Mouse (Mus musculus) limb, embryonic 11.5 days (tissue): ENCODE data around the gene Ago3. TPM values are rescaled to one million over a fixed set of nuclear protein-coding genes. Genes with fewer than 3 reads are reported as not detected.
A peak's percentile ranks its signal among the peaks of the same experiment; 100 is the strongest.

Source experiments
- ATAC-seq: fragments of 200-750 bp; cut with Nextera tagmentation; 2 replicates; pipeline ENCODE4 v1.8.0; 2017; ENCODE audit warnings: low read depth; ENCODE audit not compliant: insufficient number of reproducible peaks, low FRiP score, low TSS enrichment
- DNase-seq: peaks from one replicate; pipeline ENCODE4 v3.0.0-alpha.2; 2015; ENCODE audit warnings: low spot score
- H3K27ac ChIP-seq: fragments of 300-500 bp; sonication (generic); replicated peaks from 2 replicates; pipeline ENCODE4 v1.5.1; 2014; ENCODE audit warnings: low read depth, mild to moderate bottlenecking, low read length
- H3K27me3 ChIP-seq: fragments of 300-500 bp; sonication (generic); 2 replicates; pipeline ENCODE4 v1.6.1; 2014; ENCODE audit warnings: mild to moderate bottlenecking, low read length, mixed read lengths; ENCODE audit not compliant: control insufficient read depth, insufficient read depth
- H3K36me3 ChIP-seq: fragments of 300-500 bp; sonication (generic); 2 replicates; pipeline ENCODE4 v1.6.1; 2014; ENCODE audit warnings: mild to moderate bottlenecking, low read length, moderate library complexity, mixed read lengths; ENCODE audit not compliant: control insufficient read depth, insufficient read depth
- H3K4me1 ChIP-seq: fragments of 300-500 bp; sonication (generic); 2 replicates; pipeline ENCODE4 v1.6.1; 2014; ENCODE audit warnings: low read length, mixed read lengths; ENCODE audit not compliant: control insufficient read depth, insufficient read depth
- H3K4me2 ChIP-seq: fragments of 300-500 bp; sonication (generic); 2 replicates; pipeline ENCODE4 v1.6.1; 2014; ENCODE audit warnings: low read depth, mild to moderate bottlenecking, moderate library complexity; ENCODE audit not compliant: severe bottlenecking
- H3K4me3 ChIP-seq: fragments of 300-500 bp; sonication (generic); 2 replicates; pipeline ENCODE4 v1.5.1; 2014; ENCODE audit warnings: low read depth, low read length
- H3K9ac ChIP-seq: fragments of 300-500 bp; sonication (generic); 2 replicates; pipeline ENCODE4 v1.6.1; 2014; ENCODE audit warnings: mild to moderate bottlenecking, low read length
- H3K9me3 ChIP-seq: fragments of 300-500 bp; sonication (generic); 2 replicates; pipeline ENCODE4 v1.6.1; 2016; ENCODE audit warnings: low read length; ENCODE audit not compliant: control insufficient read depth
- WGBS: fragments of 180-500 bp; shearing (Covaris S2); extraction: QIAGEN DNeasy Blood & Tissue Kit; methylation state at CpG from one replicate; pipeline ENCODE4 v1.1.7; 2014; 5-methylcytosine and 5-hydroxymethylcytosine counted together
- polyA plus RNA-seq: library from polyadenylated mRNA; unstranded; fragments of >200 nt; fragmentation: Nextera tagmentation; extraction: Ambion mirVana; gene quantifications from 2 replicates; pipeline ENCODE4 v1.2.1, GENCODE M21; 2014

Ago3 gene
- polyA plus RNA-seq, 1 experiment from 2014 or later = 11.9 TPM

DNA sequence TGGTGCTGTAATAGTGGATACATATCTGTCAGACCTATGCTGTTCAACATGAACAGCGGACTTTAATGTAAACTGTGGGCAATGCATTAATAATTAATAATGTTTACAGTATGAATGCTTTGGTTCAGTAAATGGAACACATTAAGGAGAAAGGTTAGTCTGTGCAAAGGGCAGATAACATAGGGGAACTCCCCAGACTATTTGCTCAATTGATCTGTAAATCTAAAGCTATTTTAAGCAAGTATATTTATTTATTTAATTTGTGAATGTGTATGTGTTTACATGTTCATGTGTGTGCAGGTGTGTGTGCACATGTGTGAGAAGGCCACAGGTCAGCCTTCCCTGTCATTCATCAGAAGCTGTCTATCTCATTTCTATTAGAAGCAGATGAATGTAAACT lies 69.3 kb downstream of the Ago3 start:
- no peaks in the 10 kb centered on the region for H3K36me3 ChIP-seq
- no peaks in the 10 kb centered on the region for H3K27me3 ChIP-seq
- H3K4me1 ChIP-seq = no peaks in the 10 kb centered on the region
- DNase-seq (no peak), ATAC-seq (no peak)
- H3K4me2 ChIP-seq = no peak overlapping the region
- H3K4me3 ChIP-seq = no peak overlapping the region
- H3K27ac ChIP-seq = no peak overlapping the region
- no peaks in the 10 kb centered on the region for H3K9me3 ChIP-seq
- WGBS = 98% methylated on average over 1 of the region's 1 CpGs
- no peak overlapping the region for H3K9ac ChIP-seq

DNA sequence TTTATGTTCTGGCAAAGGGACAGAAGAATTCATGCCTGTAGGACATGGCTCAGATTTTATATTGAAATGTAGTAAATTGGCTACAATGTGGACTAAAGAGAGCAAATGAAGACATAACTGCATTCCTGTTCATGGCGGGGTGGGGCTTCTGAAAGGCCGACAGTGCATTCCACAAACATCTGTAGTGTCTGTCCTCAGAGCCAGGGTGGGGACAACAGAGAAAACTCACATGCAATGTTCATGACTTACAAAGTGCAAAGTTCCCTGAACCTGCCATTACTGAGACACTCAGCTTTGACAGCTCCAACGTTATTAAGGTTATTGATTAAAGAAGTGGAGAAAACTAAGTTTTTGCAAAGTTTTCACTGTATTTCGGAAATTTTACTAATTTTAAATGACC lies 85.9 kb downstream of the Ago3 start:
- no peaks in the 10 kb centered on the region for H3K9me3 ChIP-seq
- no peaks in the 10 kb centered on the region for H3K27me3 ChIP-seq
- WGBS = 78% methylated on average over 4 of the region's 4 CpGs
- H3K4me3 ChIP-seq = no peak overlapping the region
- ATAC-seq (no peak), DNase-seq (no peak)
- no peak overlapping the region for H3K27ac ChIP-seq
- no peak overlapping the region for H3K4me2 ChIP-seq
- no peaks in the 10 kb centered on the region for H3K4me1 ChIP-seq
- no peak overlapping the region for H3K9ac ChIP-seq
- H3K36me3 ChIP-seq = 0 out of 2 replicates have a peak, but pooled peaks cover 3% of the 10 kb centered on the region

DNA sequence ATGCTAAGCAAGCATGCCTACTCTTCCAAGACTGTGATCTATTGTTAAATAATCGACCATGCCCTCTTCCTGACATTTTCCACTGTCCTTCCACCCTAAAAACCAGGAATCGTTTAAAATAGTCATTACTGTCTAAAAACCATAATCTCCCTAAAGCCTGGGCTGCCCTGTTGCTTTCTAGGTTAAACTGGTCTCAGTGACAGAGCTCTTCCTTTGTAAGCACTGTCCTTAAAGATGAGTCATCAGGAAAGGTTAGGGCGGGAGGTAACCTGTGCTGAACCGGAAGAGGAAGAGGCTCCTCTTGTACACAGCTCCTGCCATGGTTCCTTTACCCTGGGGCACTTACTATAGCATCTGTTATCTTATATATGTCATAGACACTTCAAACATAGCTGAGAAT lies 89.9 kb downstream of the Ago3 start:
- H3K9me3 ChIP-seq = no peaks in the 10 kb centered on the region
- H3K27me3 ChIP-seq = no peaks in the 10 kb centered on the region
- H3K27ac ChIP-seq = no peak overlapping the region
- H3K36me3 ChIP-seq = no peaks in the 10 kb centered on the region
- H3K4me3 ChIP-seq = no peak overlapping the region
- no peak overlapping the region for H3K4me2 ChIP-seq
- no peak for DNase-seq
- no peak overlapping the region for H3K9ac ChIP-seq
- 69% methylated on average over 4 of the region's 4 CpGs for WGBS
- no peaks in the 10 kb centered on the region for H3K4me1 ChIP-seq
- ATAC-seq = no peak

DNA sequence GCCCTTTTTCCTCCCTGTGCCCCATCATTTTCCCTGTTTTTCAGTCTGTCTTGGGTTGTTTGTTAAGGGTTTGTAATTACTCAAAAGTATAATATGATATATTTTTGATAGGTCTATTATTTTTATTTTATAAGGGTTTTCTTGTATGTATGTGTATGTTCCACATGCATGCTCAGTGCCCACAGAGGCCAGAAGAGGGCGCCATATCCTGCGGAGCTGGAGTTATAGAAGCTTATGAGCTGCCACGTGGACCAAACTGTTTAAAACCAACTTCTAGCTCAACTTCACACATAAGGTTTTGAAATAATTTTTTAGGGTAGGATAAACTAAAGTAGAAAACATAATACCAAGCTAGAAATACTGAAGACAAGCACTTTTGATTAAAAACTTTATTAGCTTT lies 97.0 kb downstream of the Ago3 start:
- Histone ChIP-seq H3K9me3 (no peaks in the 10 kb centered on the region), H3K4me2 (no peak overlapping the region), H3K4me1 (no peaks in the 10 kb centered on the region), H3K36me3 (no peaks in the 10 kb centered on the region), H3K9ac (no peak overlapping the region), H3K27ac (no peak overlapping the region), H3K4me3 (no peak overlapping the region), H3K27me3 (no peaks in the 10 kb centered on the region)
- ATAC-seq = no peak
- peak; percentile 45 for DNase-seq
- WGBS = 49% methylated on average over 3 of the region's 3 CpGs

DNA sequence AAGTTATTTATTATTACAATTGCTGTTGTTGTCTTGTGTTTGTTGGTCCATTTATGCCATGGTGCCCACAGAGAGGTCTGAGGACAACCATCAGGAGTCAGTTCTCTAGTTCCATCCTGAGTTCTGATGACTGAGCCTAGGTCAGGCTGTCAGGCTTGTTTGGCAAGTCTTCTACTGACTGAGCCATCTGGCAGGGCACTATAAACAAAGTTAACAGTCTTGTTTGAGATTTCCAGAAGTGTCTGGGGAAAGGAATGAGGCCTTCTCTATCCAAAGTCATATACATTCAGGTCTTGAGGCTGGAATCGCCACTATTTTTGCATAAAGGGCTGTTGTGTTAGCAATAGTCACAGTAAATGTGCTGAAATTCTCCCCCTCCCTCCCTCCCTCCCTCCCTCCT lies 97.6 kb downstream of the Ago3 start:
- Histone ChIP-seq H3K9ac (no peak overlapping the region), H3K9me3 (no peaks in the 10 kb centered on the region), H3K4me2 (no peak overlapping the region), H3K4me1 (no peaks in the 10 kb centered on the region), H3K27me3 (no peaks in the 10 kb centered on the region), H3K4me3 (no peak overlapping the region), H3K27ac (no peak overlapping the region), H3K36me3 (no peaks in the 10 kb centered on the region)
- ATAC-seq (no peak), DNase-seq (no peak)
- WGBS = 76% methylated on average over 1 of the region's 1 CpGs

DNA sequence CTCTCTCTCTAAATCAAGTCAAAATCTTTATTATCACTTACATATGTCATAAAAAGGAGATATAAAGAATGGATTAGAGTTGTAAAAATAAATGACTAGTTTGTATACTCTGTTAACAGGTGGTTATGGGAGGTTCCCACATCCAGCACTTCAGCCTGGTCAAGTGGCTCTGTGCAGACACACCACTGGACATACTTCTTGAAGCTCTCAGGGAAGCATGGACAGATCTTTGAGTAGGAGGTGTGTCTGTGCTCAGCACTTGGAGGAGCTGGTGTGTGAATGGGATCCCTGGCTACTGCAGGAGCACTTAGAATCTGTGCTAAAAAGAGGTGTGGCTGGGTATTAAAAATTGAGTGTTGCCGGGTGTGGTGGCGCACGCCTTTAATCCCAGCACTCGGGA lies 99.1 kb downstream of the Ago3 start:
- Histone ChIP-seq H3K27me3 (peaks cover 6% of the 10 kb centered on the region), H3K9me3 (no peaks in the 10 kb centered on the region), H3K36me3 (no peaks in the 10 kb centered on the region), H3K27ac (no peak overlapping the region), H3K4me3 (no peak overlapping the region), H3K4me2 (no peak overlapping the region), H3K9ac (no peak overlapping the region), H3K4me1 (peaks cover 3% of the 10 kb centered on the region; the same call in 1 of the 2 replicates)
- 89% methylated on average over 4 of the region's 4 CpGs for WGBS
- ATAC-seq = no peak
- no peak for DNase-seq

DNA sequence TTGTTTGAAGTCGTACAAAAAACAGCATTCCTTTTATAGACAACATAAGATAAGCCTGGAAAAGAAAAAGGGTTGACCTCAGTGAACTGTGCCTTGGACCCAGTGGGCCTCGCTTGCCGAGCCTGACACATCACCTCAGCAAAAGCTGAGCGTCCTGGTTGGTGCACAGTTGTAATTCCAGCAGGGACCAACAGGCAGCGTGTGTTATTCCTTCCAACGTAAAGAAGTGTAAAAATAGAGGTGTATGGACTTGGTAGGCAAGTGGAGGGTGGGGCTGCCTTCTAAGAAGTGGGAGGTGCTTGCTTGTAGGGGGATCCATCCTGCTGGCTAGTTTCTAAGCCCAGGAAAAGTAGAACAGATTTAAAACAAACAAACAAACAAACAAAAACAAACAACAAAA lies 103.3 kb downstream of the Ago3 start:
- peaks cover 3% of the 10 kb centered on the region; the same call in 1 of the 2 replicates for H3K4me1 ChIP-seq
- ATAC-seq = no peak
- peaks cover 8% of the 10 kb centered on the region for H3K27me3 ChIP-seq
- 20% methylated on average over 6 of the region's 6 CpGs for WGBS
- no peak overlapping the region for H3K4me2 ChIP-seq
- no peak overlapping the region for H3K4me3 ChIP-seq
- H3K36me3 ChIP-seq = no peaks in the 10 kb centered on the region
- no peak overlapping the region for H3K9ac ChIP-seq
- DNase-seq = no peak
- H3K27ac ChIP-seq = no peak overlapping the region
- H3K9me3 ChIP-seq = no peaks in the 10 kb centered on the region

DNA sequence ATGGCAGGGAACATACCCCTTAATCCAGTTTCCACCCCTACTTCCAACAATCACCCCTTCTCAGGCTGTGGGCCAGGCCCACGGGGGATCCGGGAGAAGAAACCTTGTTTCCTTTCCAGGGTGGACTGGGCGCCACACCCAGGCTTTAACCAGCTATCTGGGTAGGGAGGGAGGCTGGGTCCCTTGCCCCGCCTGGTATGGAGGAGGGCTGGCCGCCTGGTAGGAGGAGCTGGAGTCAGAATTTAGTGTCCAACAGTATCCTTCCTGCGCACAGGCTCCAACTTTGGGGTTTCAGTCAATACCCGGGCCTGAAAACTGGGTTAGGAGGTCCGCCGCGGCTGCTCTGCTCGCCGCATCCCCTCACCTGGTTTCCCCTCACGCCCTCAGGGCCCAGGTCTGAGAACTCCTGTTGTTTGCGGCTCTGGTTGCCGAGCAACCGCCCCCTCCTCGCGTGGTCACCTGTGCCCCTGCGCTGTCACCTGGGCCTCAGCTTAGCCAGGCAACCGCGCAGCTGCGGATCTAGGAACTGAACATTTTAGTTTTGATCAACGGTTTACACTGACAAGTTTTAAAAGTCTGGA lies 104.0 kb downstream of the Ago3 start, which contains the start of gene Tekt2:
Gene Tekt2, minus strand, starts transcription at position 408 of the 581 bp plus-strand sequence.
- H3K27ac ChIP-seq = no peak within 1 kb of the TSS

DNA sequence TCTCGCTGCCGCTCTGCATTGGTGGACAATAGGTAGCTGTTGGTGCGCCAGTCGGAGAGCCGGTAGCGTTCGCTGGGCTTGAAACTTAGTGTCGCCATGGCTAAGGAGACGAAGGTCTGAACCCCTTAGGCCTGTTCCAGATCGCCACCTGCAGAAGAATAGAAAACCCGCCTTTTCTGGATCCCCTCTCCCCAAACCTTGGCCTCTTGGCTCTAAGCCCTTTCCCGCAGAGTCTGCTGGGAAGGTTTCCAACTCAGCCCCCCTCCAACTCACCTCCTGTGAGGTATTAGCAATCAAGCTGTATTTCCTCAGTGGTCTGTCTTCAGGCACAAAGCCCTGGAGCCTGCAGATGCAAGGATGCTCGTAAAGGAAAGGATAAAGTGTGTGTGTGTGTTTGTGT lies 104.5 kb downstream of the Ago3 start:
- H3K27me3 ChIP-seq = peaks cover 8% of the 10 kb centered on the region
- no peak for ATAC-seq
- H3K36me3 ChIP-seq = no peaks in the 10 kb centered on the region
- no peak overlapping the region for H3K9ac ChIP-seq
- H3K4me2 ChIP-seq = no peak overlapping the region
- H3K4me3 ChIP-seq = no peak overlapping the region
- H3K27ac ChIP-seq = no peak overlapping the region
- WGBS = 24% methylated on average over 13 of the region's 13 CpGs
- H3K4me1 ChIP-seq = peaks cover 10% of the 10 kb centered on the region
- no peaks in the 10 kb centered on the region for H3K9me3 ChIP-seq
- DNase-seq = no peak

More for the DNA sequence above, 104.0 kb downstream of the Ago3 start, which contains the start of gene Tekt2:
- no peak for ATAC-seq
- Histone ChIP-seq H3K4me3 (no peak within 1 kb of the TSS), H3K4me2 (peak within 1 kb of the TSS; percentile 37), H3K36me3 (no peaks in the 10 kb centered on the region), H3K9ac (no peak within 1 kb of the TSS), H3K9me3 (no peaks in the 10 kb centered on the region), H3K4me1 (peaks cover 9% of the 10 kb centered on the region), H3K27me3 (peaks cover 8% of the 10 kb centered on the region)
- WGBS = 6% methylated on average over 23 of the region's 23 CpGs
- peak; percentile 52 for DNase-seq
